Mouse (Mus musculus) cerebellum, postnatal 10 days (tissue): ENCODE data around the gene Arhgef6.

Experiments
- DNase-seq, 2 experiments: peaks; one replicate each; pipeline ENCODE4 v3.0.0; 2021; ENCODE audit warnings: mixed read lengths in 2 of 2

Gene Arhgef6

DNA sequence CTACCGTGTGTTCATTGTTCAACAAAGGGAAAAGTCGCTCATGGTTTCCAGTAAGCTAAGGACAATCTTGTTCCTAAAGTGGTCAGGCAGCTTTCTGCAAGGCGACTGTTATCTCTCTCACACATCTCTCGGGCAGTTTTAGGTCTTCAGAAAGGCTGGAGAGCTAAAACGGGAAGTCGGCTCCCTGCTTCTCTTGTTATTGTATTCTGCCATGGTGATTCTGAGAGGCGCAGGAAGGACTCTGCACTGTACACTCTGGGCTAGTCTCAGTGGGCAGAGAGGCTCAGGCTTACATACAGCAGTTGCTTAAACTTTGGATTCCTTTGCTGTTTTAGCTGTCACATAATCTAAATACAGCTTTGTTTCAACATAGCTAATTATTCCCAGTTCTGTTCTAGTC is 39.6 kb downstream of the Arhgef6 start:
- DNase-seq, result no peak

DNA sequence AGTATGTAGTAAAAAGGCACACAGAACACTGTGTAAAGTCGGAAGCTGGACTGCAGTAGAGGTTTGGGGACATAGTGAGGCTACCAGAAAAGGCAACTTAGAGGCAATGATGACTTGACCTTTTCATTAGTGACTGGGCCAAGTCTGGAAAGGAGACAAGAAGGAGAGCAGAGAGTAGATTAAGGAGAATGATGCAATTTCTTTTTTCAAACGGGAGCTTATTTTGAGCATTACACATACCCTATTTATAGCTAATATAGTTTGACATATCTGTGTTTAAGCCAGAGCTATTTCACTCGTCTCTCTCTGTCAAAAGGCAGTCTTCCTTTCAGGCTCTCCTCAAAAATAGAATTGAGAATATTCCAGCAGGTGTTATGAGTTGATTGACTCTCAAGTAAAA is 50.1 kb downstream of the Arhgef6 start:
- DNase-seq, result no peak

DNA sequence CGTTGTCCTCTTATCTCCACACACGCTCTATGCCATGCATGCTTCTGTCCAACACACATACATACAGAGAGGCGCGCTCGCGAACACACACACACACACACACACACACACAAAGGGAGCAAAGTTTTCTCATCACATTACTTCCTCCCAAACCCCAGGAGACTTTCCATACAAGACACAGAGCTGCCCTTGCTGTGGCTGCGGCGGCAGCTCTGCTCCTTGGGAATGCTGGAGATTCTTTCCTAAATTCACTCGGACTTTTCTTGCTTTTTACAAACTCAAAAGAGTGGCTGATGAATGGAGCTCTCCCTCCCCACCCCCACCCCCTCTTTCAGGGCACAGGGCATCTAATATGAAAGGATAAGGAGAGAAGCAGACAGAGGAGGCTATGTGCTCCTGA is 52.2 kb downstream of the Arhgef6 start:
- DNase-seq, result no peak

DNA sequence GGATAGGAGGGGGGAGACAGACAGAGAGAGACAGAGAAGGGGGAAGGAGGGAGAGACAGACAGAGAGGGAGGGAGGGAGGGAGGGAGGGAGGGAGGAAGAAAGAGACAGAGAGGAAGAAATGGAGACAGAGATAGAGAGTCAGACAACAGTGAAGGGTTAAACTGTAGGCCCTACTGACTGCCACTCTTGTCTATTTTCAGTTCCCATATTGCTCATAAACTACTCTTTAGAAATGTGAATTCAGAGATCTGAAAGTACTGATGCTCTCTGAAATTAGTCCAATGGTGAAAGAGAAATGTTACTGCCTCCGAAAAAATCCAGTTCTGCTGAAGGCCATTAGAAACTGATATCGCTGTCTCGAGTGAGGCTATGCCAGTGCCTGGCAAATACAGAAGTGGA is 56.3 kb downstream of the Arhgef6 start:
- no peak for DNase-seq

DNA sequence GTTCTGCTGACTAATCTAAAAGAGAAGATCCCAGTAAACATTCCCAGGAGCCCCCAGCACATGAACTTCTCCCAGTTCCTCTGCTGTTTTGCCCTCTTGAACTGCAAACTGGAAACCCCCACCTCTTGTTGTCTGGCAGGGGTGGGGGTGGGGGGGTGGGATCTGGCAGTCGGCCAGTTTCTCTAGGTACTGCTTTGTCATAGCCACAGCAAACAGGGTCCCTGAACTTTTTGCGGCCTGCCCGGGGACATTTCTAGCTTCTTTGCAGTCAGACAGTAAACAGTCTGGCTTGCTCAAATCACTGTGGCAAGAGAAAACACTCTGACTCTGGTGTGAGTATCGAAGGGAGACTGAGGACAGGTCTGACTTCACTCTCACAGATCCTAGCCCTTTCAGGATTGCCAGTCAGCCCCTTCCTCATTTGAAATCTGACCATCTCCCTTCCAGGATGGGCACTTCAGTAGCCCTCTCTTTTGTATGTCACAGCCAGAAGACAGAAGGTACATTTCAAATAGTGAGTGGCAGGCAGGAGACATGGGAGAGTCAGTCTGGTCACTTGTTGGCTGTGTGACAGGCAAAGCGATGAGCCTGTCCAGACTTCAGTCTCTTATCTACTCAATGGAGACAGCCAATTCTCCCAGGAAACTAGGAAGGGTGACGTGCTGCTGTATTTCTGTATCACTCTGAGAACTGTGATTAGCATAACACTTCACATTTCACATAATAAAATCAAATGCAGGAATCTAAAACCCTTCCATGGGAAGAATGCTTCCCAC is 60.8 kb downstream of the Arhgef6 start:
- DNase-seq, result peak; percentile 7 to 9

DNA sequence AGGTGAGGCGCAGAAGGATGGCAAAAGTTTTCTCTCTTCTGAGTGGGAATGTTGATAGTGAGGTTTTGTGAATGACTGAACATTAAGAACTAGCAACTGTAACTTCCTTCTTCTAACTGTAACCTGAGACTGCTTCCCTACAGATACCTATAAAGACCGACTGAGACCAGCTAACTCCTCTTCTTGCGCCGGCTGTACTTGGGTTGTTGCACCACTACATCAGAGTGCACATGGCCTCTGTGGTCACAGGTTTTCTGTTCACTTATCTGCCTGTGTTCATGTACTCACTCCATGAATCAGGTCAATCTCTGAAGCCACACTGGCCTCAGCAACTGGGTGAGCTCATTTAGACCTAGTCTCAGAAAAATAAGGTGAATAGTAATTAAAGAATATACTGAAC is 75.0 kb downstream of the Arhgef6 start:
- DNase-seq, result no peak

DNA sequence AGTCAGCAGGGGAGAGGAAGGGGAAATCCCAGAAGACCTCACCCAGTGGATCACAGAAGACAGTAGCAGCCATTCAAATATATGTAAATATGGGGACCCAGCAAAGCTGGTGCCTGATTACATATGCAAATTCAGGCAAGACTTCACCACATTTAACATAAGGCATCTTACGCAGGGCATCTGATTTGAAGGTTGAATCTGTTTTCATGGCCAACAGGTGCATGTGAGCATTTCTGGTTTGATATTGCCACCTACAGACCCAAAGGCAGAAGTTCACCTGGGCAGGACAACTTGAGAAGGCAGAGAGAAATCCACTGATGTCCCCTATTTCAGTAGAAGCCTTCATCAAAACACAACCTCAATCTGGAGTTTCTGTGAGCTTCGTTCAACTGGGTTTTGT is 77.8 kb downstream of the Arhgef6 start:
- peak; percentile 19 to 23 for DNase-seq

DNA sequence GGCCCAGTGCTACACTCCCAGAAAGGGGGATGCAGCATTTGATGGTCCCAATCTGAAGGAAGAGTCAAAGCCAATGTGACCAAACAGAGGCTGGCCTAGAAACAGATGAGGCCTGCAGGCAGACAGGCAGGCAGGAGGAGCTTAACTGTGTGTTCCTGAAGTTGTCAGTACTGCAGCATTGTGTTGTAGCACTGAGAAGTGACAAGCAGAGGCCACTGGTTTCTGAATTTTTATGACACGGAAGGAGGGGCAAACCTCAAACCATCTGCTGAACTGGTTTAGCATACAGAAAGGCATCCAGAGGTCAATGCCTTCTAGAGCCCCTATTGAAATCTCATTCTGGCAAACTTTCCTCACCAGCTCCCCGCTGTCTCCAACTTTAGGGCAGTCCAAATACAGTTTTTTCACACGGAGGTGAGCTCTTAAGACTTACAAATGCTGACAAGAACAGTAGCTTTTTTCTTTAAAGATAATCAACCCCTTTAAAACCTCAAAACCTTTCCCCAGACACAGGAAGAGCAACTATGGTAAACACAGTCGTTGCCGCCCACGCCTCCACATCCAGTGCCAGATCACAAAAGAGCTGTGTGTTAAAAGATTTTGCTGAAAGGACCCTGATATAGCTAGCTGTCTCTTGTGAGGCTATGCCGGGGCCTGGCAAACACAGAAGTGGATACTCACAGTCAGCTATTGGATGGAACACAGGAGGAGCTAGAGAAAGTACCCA is 85.0 kb downstream of the Arhgef6 start:
- no peak for DNase-seq

DNA sequence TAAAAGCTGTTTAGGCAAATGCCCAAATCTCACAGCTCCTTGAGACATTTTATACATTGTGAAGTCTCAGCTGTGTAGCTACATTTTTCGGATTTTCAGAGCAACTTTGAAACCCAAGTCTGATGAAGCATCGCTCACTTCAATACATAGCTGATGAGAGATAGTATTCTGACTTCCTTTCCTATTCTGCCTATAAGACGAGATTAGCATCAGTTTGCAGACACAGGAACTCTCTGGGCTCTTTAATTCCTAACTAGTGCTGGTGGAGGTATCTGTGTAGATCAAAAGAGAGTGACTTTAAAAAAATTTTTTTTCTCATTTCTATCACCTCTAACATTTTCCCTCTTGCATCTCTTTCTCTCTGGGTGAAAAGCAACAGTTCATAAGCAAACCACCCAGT is 100.0 kb downstream of the Arhgef6 start:
- DNase-seq, result no peak

DNA sequence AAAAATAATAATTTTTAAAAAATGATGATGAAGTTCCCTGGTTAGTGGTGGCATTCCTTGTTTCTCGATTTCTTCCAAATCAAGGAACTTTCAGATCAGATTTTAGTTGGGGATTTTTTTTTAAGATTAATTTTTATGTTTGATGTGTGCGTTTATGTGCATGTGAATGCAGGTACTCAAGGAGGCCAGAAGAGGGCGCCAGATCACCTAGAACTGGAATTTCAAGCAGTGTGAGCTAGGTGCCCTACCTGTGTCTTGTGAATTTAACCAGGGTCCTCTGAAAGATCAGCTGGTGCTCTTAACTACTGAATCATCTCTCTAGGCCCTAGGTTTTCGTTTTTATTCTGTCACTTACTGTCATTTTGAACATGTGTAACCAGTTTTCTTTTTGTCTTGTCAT is 102.5 kb downstream of the Arhgef6 start:
- DNase-seq, result no peak

DNA sequence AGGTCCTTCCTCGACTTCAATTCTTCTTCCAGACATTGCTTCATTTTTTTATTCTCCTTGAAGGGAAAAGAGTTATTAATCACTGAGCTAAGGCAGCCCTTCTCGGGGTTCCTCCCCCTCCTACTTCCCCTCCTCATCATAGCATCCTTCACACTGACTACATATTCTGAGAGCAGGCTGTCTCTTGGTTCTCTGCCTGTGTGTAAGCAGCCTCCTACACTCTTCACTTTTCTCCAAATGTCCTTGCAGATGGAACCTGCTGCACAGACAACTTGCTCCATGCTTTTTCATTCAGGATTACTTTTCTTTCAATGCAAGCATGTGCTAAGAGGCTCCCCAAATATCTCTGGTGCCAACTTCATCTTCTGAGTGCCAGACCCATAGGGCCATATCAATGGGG is 104.9 kb downstream of the Arhgef6 start:
- DNase-seq, result no peak

DNA sequence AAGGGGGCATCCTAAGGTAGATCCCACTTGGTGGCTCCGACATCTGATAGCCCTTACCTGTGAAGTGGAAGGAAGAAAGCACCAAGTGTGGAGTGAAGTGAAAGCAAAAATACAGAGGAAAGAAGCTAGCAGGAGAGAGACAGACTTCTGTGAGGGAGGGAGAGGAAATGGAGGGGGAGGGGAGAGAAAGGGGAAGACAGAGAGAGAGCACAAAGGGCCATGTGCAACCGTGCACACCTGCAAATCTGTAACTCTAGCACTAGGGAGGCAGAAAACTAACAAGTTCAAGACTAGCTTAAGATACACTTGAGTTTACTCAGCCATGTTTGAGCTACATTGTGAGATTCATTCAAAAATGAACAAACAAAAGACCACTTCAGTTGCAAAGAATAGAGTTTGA is 110.4 kb downstream of the Arhgef6 start:
- no peak for DNase-seq

DNA sequence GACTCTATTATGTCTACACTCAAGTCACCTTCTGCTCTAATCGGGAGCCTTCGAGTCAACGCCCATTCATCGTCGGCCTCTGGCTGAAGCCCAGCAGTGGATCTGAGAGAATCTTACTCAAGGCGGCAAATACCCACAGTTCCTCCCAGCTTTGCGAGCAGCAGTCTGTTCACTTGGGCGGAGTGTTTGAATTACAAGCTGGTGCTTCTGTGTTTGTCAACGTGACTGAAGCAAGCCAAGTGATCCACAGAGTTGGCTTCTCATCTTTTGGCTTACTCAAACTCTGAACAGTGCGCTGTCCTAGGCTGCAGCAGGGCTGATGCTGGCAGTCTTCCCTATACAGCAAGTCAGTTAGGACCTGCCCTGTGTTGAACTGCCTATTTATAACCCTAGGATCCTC is 115.2 kb downstream of the Arhgef6 start:
- peak; percentile 55 to 65 for DNase-seq

DNA sequence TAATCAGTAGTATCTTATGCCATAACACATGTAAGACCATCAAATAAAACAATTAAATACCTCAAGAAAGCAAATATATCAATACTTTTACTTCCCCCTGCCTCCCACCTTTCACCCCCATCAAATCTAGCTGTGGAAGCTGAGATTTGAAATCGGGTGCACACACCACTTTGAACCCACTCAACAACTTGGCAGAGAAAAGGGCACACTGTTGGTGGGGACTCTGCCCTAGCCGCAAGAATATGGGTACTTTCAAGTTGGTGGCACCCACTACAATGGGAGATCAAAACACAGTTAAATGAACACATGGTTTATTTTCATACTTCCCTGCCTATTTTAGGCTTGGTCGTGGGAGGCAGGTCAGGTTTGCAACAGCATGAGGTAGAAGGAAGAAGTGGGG is 116.6 kb downstream of the Arhgef6 start:
- DNase-seq, result no peak

DNA sequence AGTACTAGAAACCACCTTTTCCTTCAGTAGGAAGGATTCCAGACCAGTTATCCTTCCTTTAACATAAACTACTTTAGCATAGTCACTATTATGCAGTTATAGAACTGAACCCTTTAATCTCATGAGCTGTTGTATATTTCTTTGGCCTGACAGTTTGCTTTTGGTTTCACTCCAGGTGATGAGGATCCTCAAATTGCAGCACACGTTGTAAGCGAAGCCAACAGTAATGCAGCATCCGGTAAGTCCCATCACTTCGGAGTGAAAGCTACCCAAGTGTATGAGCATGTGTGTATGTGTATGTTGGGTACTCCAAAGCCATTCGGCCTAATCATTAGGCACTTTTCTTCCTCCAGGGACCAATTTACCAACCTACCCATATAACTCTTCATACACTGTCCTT is 119.0 kb downstream of the Arhgef6 start:
- no peak for DNase-seq

DNA sequence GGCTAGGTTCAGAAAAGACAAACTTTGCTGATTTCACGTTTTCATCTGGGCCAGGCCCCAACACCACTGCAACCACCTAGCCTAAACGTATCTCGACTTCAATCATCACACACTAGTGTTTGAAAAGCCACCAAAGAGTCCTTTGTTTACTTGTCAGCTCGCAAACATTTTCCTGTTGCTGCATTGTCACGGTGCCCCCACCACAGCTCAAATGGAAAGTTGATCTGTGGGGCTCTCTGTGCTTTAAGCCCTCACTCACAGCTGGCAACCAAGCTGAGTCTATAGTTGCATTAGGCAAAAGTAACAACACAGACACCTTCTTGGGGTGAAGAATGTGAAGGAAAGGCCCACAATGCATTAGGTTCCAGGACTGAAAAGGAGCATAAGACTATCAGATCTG is 122.3 kb downstream of the Arhgef6 start:
- DNase-seq, result no peak

DNA sequence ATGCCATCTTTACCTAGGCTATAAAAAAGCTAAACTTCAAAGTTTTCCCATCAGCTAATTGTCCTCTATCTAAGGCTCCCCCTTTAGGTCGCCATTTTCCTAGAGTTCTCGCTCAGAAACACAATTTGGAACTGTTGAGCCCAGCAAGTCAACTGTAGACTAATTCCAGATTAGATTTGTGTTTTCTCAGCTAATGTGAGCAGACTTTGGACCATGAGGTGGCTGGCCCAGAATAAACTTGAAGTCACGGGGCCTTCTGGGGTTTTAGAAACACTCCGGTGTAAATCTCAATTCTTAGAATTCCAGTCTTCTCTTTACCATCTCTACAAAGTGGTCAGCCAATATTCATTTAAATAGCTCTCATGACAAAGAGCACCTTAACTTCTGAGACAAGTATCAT is 123.0 kb downstream of the Arhgef6 start:
- DNase-seq, result no peak

DNA sequence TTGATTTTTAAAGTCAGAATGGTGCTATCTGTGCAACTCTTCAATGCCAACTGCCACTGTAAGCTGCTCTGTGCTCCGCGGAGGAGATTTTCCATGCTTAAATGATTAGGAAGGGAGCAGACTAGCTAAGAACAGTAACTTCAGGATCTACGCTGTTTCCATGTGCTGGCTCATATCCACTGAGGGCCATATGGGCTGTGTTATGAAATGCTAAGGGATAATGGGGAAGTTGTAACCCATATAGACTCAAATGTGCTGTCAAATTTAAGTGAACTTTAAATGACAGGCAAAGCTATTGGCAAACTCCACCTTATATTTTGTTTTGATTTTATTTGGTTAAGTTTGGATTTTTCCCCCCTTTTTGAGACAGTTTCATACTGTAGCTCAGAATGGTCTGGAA is 125.7 kb downstream of the Arhgef6 start:
- no peak for DNase-seq

DNA sequence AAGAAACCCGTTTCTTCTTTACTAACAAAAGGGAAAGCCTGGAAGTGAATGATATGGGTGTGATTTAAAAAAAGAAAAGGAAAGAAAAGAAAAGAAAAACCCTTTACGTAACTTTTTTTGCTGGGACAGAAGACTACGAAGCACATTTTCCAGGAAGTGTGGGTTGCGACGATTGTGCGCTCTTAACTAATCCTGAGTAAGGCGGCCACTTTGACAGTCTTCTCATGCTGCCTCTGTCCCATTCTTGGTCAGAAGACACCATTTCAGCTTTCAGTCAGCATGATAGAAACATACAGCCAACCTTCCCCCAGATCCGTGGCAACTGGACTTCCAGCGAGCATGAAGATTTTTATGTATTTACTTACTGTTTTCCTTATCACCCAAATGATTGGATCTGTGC is 126.7 kb downstream of the Arhgef6 start, which contains the start of gene Cd40lg:
TSS of gene Cd40lg (plus strand) at position 268 of the 400 bp plus-strand sequence.
- DNase-seq, result no peak

DNA sequence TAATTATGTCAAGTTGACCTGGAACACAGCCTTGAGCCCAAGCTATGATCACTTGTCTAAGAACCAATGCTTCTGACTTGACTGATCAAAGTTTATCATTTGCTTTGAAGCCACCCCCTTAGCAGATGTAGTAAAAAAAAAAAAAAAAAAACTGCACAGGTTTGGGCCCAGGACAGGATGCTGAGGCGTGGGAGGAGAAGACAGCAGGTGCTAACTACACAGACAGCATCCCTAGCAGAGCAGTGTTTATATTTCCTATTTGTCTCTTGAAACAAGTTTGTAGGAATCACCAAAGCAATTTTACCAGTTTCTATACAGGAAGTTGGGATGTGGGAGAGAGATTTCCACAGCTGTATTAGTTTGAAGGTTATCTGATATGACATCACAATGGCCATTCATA is 127.9 kb downstream of the Arhgef6 start:
- DNase-seq, result no peak

DNA sequence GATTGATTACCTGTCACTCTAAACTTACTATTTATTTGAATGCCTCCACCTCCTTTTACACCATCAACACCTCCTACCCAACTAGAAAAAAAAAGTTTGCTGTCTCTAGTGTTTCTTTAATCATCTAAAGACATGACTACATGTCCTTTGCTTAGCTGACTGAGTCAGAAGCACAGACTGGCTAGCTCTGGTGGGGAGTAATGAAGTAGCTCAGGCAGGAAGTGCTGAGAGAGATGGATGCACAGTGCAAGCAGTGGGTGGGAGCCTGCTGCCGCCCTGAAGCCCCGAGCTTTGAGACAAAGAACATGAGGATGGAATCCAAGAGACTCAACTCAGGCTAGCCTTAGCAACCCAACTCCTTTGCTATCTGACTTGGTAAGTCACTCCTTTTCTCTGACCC is 138.1 kb downstream of the Arhgef6 start:
- no peak for DNase-seq

DNA sequence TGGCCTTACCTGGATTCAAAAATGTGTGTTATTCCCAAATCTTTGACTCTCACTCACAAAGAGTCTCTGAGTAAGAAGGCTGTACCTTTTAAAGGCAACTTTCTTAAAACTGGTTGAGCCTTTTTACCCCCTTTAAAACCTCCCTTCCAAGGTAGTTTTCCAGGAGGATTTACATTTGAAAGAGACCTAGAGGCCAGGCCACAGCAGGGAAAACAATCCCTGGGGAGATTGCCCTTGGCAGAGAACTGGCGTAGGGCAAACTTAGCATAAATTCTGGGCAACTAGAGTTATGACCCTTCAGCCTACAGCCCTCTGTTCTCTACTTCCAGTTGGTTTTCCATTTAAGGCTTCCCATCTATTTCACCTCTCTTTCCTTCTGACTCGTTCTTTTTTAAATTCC is 140.5 kb downstream of the Arhgef6 start:
- DNase-seq, result no peak

DNA sequence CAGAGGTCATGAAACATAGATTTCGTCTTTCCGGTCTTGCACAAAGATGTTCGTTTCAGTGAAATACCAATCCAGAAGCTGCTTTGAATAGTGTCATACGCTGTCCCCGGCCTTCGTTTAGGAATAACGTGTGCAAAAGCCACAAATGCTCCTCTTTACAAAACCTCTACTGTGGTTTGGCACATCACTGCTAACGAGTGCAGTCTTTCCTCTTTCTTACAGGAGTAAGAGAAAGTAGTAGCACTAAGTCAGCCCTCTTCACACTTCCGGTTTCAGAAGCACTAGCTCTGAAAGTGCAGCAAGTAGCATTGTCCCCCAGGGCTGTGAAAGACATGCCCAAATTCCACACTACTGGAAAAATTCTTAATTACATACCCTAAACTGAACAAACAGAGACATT is 142.2 kb downstream of the Arhgef6 start:
- no peak for DNase-seq

DNA sequence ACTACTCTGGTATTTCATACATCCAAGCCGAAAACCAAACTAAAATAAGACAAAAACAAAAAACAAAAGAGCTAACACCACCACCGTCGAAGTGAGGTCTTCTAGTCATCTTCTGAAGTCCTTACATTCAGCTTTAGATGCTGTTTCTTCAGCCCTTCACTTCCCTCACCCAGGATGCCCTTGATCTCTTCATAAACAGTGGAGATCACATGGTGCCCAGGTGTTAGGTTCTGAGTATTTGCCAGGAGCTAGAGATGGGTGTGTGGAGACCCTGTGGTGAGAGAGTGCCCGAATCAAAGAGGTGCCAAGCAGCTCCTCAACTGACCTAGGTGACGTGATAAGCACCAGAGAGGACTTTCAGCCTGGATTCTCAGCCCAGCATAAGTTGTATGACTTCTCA is 149.2 kb downstream of the Arhgef6 start:
- no peak for DNase-seq

DNA sequence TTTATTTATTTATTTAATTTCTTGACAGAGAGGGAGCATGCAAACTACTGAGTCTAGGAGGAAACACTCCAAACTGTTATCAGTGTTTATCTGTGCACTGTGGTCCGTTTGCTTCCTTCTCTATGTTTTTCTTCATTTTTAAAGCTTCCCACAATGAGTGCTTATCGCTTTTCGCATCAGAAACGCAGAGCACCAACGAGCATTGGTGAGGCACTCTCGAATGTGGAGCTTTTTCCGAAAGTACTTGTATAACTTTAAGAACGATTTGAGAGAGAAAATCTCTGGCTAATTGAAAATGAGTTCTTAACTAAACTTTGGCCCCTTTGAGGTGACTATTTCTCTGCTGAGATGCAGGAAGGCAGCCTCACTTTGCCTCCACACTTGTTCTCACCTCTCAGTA is 151.2 kb downstream of the Arhgef6 start:
- DNase-seq, result no peak
